Mouse (Mus musculus) hindbrain, embryonic 16.5 days (tissue): ENCODE data around the gene Olig1. TPM values are rescaled to one million over a fixed set of nuclear protein-coding genes. Genes with fewer than 3 reads are reported as not detected.
A peak's percentile ranks its signal among the peaks of the same experiment; 100 is the strongest.

ENCODE experiments used
- ATAC-seq: fragments of 200-750 bp; cut with Nextera tagmentation; 2 replicates; pipeline ENCODE4 v1.8.0; 2017; ENCODE audit warnings: moderate TSS enrichment, moderate library complexity
- H3K27ac ChIP-seq: fragments of 300-500 bp; sonication (generic); 2 replicates; pipeline ENCODE4 v1.5.1; 2014; ENCODE audit warnings: low read depth, mild to moderate bottlenecking, control low read depth, low read length, moderate library complexity
- H3K27me3 ChIP-seq: fragments of 300-500 bp; sonication (generic); replicated peaks from 2 replicates; pipeline ENCODE4 v1.6.1; 2014; ENCODE audit warnings: low read length; ENCODE audit not compliant: control insufficient read depth, insufficient read depth
- H3K36me3 ChIP-seq: fragments of 300-500 bp; sonication (generic); 2 replicates; pipeline ENCODE4 v1.6.1; 2014; ENCODE audit warnings: mild to moderate bottlenecking, low read length, moderate library complexity, mixed read lengths; ENCODE audit not compliant: control insufficient read depth, insufficient read depth
- H3K4me1 ChIP-seq: fragments of 300-500 bp; sonication (generic); 2 replicates; pipeline ENCODE4 v1.6.1; 2014; ENCODE audit warnings: low read depth, low read length; ENCODE audit not compliant: control insufficient read depth, insufficient read depth
- H3K4me2 ChIP-seq: fragments of 300-500 bp; sonication (generic); 2 replicates; pipeline ENCODE4 v1.6.1; 2014; ENCODE audit warnings: mild to moderate bottlenecking, low read length, control low read depth, moderate library complexity
- H3K4me3 ChIP-seq: fragments of 300-500 bp; sonication (generic); 2 replicates; pipeline ENCODE4 v1.5.1; 2014; ENCODE audit warnings: mild to moderate bottlenecking, low read length, control low read depth, moderate library complexity
- H3K9ac ChIP-seq: fragments of 300-500 bp; sonication (generic); 2 replicates; pipeline ENCODE4 v1.6.1; 2014; ENCODE audit warnings: low read depth, mild to moderate bottlenecking, control low read depth, low read length, moderate library complexity
- H3K9me3 ChIP-seq: fragments of 300-500 bp; sonication (generic); 2 replicates; pipeline ENCODE4 v1.6.1; 2014; ENCODE audit warnings: mild to moderate bottlenecking, low read length, moderate library complexity; ENCODE audit not compliant: control insufficient read depth
- WGBS: fragments of 180-500 bp; shearing (Covaris S2); extraction: QIAGEN DNeasy Blood & Tissue Kit; methylation state at CpG from one replicate; pipeline ENCODE4 v1.1.7; 2014; 5-methylcytosine and 5-hydroxymethylcytosine counted together
- polyA plus RNA-seq: library from polyadenylated mRNA; unstranded; fragments of >200 nt; fragmentation: Nextera tagmentation; extraction: Ambion mirVana; gene quantifications from 2 replicates; pipeline ENCODE4 v1.2.1, GENCODE M21; 2015

The Olig1 gene
- polyA plus RNA-seq, 1 experiment from 2014 or later, result 190 TPM

GRCm38 (mm10) chr16:91226038-91226882, 43.3 kb upstream of the Olig1 start:
- Histone ChIP-seq H3K36me3 (no peaks in the 10 kb centered on the region), H3K9me3 (no peaks in the 10 kb centered on the region), H3K27ac (peak overlapping the region; percentile 51; the same call in 1 of the 2 replicates), H3K4me2 (peak overlapping the region; percentile 29), H3K4me1 (peaks cover 25% of the 10 kb centered on the region), H3K4me3 (peak overlapping the region; percentile 40), H3K9ac (peak overlapping the region; percentile 47), H3K27me3 (peaks cover 66% of the 10 kb centered on the region)
- no peak for ATAC-seq
- WGBS, result under 1% methylated on average over 60 of the region's 60 CpGs

DNA sequence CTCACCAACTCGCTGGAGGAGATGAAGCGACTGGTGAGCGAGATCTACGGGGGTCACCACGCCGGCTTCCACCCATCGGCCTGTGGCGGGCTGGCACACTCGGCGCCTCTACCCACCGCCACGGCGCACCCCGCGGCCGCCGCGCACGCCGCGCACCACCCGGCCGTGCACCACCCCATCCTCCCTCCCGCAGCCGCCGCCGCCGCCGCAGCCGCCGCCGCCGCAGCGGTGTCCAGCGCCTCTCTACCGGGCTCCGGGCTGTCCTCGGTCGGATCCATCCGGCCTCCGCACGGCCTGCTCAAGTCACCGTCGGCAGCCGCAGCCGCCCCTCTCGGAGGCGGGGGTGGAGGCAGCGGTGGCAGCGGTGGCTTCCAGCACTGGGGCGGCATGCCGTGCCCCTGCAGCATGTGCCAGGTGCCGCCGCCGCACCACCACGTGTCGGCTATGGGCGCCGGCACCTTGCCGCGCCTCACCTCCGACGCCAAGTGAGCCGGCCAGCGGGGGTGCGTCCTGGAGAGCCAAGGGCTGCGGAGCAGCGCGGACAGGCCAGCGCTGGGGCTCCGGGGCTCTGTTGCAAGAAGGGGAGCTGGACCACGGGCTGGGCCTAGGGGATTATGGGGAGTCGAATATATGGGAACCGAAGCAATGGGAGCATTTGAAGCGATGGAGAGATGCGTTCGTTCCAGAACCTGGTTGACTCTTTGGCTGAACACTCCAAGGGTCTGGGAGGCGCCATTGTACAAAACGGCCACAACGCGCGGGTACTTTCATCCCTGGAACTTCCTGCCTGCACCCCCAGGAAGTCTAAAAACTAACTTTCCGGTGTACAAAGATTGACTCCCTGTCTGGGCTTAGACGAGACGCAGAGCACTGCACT, 42.5 kb upstream of the Olig1 start:
- no peak for ATAC-seq
- H3K27ac ChIP-seq, result peak overlapping the region; percentile 48; the same call in 1 of the 2 replicates
- no peaks in the 10 kb centered on the region for H3K9me3 ChIP-seq
- peaks cover 66% of the 10 kb centered on the region for H3K27me3 ChIP-seq
- H3K4me3 ChIP-seq, result peak overlapping the region; percentile 40
- H3K4me1 ChIP-seq, result peaks cover 24% of the 10 kb centered on the region
- H3K4me2 ChIP-seq, result peak overlapping the region; percentile 34
- H3K9ac ChIP-seq, result peak overlapping the region; percentile 45
- H3K36me3 ChIP-seq, result no peaks in the 10 kb centered on the region
- 1% methylated on average over 57 of the region's 85 CpGs for WGBS

DNA sequence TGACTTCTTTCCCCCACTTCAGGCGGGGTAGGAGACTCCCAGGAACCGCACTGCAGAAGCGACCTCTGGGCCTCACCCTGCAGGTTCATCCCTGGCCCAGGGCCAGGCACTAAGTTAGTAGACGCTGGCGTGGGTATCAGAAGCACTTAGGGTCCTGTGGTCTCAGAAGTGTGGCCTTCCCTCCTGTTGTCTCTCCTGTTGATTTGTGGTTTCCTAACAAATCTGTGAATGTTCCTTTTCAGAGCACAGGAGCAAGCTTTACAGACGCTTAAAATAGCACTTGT, 41.9 kb upstream of the Olig1 start:
- peak overlapping the region; percentile 21; the same call in 1 of the 2 replicates for H3K4me2 ChIP-seq

DNA sequence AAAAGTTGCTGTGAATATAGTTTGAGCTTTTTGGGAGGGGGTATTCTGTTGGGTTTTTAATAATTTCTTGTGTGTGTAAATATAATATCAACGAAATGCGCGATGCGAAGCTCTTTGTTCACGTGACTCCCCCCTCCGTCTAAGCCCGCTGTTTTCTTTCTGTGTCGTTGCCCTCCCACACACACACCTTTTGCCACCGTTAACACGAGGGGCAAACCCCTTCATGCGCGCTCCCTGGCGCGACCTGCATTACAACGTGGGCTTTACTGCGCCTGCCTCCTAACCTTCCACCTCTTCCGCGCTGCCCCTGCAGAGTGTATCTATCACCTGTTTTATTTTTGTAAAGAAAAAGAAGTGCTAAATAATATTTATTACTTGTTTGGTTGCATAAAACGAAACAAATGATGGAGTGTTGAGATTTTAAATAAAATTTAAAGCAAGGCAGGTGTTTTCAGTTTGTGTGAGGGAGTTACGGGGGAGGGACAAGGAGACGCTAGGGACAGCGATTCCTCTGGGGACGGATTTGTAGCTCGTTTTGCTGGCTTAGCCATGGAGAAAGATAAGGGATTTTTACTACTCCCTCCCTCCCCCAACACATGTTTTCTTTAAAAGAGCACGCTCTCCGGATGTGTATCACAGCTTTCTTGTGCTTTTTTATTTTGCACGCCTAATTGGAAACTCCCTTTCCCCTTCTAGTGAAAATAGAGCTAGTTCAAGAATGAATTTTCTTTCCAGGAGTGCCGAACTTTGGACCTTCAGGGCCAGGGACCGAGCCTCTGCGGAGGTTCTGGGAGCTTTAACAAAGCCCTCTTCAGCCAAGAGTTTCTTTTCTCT, 41.1 kb upstream of the Olig1 start:
- Histone ChIP-seq H3K27me3 (peaks cover 66% of the 10 kb centered on the region), H3K4me1 (peaks cover 18% of the 10 kb centered on the region), H3K27ac (no peak overlapping the region; the same call in 1 of the 2 replicates), H3K4me2 (peak overlapping the region; percentile 29), H3K9ac (peak overlapping the region; percentile 2; the same call in 1 of the 2 replicates), H3K9me3 (no peaks in the 10 kb centered on the region), H3K36me3 (no peaks in the 10 kb centered on the region), H3K4me3 (peak overlapping the region; percentile 40)
- ATAC-seq, result no peak
- 2% methylated on average over 30 of the region's 30 CpGs for WGBS

More for the DNA sequence above, 41.9 kb upstream of the Olig1 start:
- H3K4me3 ChIP-seq, result peak overlapping the region; percentile 40
- no peaks in the 10 kb centered on the region for H3K9me3 ChIP-seq
- H3K4me1 ChIP-seq, result peaks cover 22% of the 10 kb centered on the region
- H3K27ac ChIP-seq, result no peak overlapping the region
- peaks cover 66% of the 10 kb centered on the region for H3K27me3 ChIP-seq
- no peak for ATAC-seq
- H3K36me3 ChIP-seq, result no peaks in the 10 kb centered on the region
- WGBS, result 0% methylated on average over 6 of the region's 6 CpGs
- H3K9ac ChIP-seq, result peak overlapping the region; percentile 45

DNA sequence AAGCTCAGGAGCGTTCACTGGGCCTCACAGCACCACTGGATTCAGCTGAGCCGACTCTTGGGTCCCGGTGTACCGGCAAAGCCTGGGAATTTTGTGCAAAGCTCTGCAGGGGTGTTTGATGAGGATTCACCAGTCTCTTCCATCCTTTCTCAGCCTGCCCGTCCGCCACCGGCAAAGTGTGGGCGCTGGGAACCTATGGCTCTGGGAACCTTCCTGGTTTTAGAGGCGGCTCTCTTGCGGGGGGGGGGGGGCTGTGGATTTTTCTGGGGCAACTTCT, 40.6 kb upstream of the Olig1 start:
- no peaks in the 10 kb centered on the region for H3K36me3 ChIP-seq
- no peak for ATAC-seq
- H3K27ac ChIP-seq, result no peak overlapping the region; the same call in 1 of the 2 replicates
- peaks cover 67% of the 10 kb centered on the region for H3K27me3 ChIP-seq
- H3K9me3 ChIP-seq, result no peaks in the 10 kb centered on the region
- H3K4me3 ChIP-seq, result peak overlapping the region; percentile 40
- peak overlapping the region; percentile 29; the same call in 1 of the 2 replicates for H3K4me2 ChIP-seq
- H3K9ac ChIP-seq, result peak overlapping the region; percentile 2; the same call in 1 of the 2 replicates
- WGBS, result 2% methylated on average over 10 of the region's 10 CpGs
- H3K4me1 ChIP-seq, result peaks cover 17% of the 10 kb centered on the region

- Histone ChIP-seq H3K9ac (no peak overlapping the region), H3K36me3 (no peaks in the 10 kb centered on the region), H3K9me3 (no peaks in the 10 kb centered on the region), H3K4me2 (peak overlapping the region; percentile 28), H3K4me1 (peaks cover 17% of the 10 kb centered on the region), H3K27me3 (peaks cover 62% of the 10 kb centered on the region), H3K27ac (no peak overlapping the region), H3K4me3 (peak overlapping the region; percentile 3; the same call in 1 of the 2 replicates)
- ATAC-seq, result no peak
- WGBS, result 15% methylated on average over 8 of the region's 8 CpGs
Measured at GRCm38 (mm10) chr16:91229643-91230042, 39.9 kb upstream of the Olig1 start.

DNA sequence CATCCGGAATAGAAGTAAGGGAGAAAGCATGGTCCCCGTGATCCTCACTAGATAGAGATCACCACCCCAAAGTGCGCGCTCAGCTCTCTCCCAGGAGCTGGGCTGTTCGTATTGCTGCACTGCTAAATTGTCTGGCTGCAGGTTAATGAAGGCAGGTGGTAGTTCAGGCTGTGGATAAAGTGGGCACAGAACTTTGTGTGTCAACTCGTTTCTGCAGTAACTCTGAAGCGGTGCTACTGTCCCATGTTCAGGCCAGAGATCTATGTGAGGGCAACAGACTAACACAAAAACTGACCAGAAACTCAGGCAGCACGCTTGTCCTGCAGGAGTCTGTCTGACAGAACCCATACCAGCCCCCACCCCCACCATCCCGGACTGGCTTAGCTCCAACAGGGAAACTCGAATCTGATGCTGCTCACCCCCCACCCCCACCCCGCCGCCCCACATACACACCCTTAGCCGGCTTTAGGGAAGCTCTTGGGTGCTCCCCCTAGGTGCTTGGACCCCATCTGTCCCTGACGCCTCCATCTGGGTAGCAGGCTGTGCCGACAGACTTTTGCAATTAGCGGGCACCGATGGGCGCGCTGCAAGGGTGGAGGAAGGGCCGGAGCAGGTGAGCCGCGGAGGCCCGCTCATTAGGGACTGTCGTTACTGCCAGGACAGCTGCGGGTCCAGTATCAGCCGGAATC, 37.6 kb upstream of the Olig1 start:
- Histone ChIP-seq H3K27me3 (peaks cover 66% of the 10 kb centered on the region), H3K4me1 (peaks cover 8% of the 10 kb centered on the region), H3K9ac (no peak overlapping the region), H3K36me3 (no peaks in the 10 kb centered on the region), H3K9me3 (no peaks in the 10 kb centered on the region), H3K4me2 (peak overlapping the region; percentile 26; the same call in 1 of the 2 replicates), H3K4me3 (no peak overlapping the region), H3K27ac (no peak overlapping the region)
- 4% methylated on average over 22 of the region's 26 CpGs for WGBS
- ATAC-seq, result peak; percentile 31; the same call in 1 of the 2 replicates

DNA sequence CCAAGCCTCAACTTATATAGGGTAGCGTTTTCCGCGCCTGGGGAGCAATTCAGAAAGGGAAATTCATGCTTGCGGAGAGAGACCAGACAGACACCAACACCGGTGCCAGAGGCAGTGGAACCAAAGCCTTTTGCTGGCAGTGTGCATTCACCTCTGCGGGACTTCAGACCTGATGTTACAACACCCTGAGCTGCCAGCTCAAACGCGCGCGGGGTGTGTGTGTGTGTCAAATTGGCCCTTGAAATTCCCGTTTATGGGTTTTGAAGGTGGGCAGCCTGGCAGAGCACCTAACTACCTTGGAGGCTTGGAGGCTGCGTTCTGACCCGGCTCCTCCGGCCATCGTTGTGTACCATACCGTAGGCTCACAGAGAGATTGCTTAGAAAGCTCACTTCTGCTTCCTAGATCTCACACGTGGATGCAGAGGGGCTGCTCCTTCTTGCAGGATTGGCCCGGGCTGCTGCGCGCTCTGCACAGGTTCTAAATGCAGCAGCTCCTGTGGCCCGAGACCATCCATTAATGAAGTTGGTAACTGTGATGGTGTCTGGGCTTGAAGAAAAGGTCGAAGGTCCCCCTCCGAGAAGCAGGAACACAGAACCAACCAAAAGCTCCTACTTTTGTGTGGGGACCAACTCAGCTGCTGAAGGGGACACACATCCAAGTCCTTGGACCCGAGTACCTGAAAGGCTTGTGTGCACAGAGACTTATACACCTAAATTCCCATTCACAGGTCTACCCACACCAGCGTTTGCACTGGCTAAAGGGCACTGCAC, 36.9 kb upstream of the Olig1 start:
- Histone ChIP-seq H3K27ac (peak overlapping the region; percentile 8; the same call in 1 of the 2 replicates), H3K4me2 (peak overlapping the region; percentile 26)

More for the DNA sequence above, 36.9 kb upstream of the Olig1 start:
- Histone ChIP-seq H3K4me3 (no peak overlapping the region), H3K4me1 (peaks cover 4% of the 10 kb centered on the region), H3K27me3 (peaks cover 68% of the 10 kb centered on the region), H3K36me3 (no peaks in the 10 kb centered on the region), H3K9me3 (no peaks in the 10 kb centered on the region), H3K9ac (no peak overlapping the region)
- ATAC-seq, result no peak
- WGBS, result 2% methylated on average over 25 of the region's 25 CpGs
